Mouse (Mus musculus): Measurements from ENCODE around the gene Cma2.

DNA sequence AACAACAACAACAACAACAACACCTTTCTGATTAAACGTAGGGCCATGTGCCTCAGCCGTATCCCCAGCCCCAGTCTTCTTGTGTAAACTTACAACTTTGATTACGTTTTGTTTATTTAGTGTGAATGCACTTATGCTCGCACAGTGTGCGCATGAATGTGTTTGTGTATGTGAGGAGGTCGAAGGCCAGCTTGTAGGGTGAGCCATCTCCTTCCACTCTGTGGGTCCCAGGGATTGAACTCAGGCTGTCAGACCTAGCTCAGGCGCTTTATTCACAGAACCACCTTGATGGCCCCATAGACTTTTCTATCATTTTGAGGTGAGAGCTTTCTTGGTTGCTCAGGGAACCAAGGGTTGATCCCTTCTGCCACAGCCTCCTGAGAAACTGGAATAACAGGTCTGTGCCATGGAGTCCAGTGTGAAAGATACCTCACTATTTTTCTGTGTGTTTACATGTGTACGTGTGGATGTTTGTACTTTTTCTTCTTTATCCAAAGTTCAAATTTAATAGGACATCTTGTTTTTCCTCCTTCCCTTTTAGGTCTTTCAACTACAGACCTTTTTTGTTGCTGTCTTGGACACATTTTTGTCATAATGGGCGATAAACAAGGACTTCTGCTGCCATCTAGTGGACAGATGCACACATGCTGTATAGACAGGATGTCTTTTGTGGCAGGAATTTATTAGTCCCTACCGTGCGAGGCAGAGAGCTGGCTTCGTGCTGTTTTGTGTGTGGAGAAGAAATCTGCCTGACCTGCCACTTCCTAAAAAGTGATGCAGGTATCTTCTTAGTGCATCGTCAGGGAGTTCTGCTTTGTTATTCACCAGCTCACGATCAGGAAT lies 32.3 kb upstream of the Cma2 start:
- TF ChIP-seq CTCF (IDR thresholded peaks at IDR 0.05; ENCODE audit: low read depth, low read length) (peak; percentile 85), GATA1 (IDR thresholded peaks at IDR 0.05; ENCODE audit: borderline replicate concordance, low read length) (no peak), POLR2AphosphoS5 (IDR thresholded peaks at IDR 0.05; ENCODE audit: insufficient replicate concordance, low read depth, low read length) (no peak), TAL1 (conservative IDR thresholded peaks at IDR 0.05; ENCODE audit: low read depth, low read length) (no peak), GATA2 (IDR thresholded peaks at IDR 0.05; ENCODE audit: borderline replicate concordance, low read depth, low read length) (no peak)
